Mouse (Mus musculus): ENCODE data around the gene 1110002E22Rik.

The 1110002E22Rik gene

GRCm38 (mm10) chr3:138063731-138064329, 1.0 kb upstream of the 1110002E22Rik start:
- no peak for DNase-seq (ENCODE audit: low read depth in 1 of 2, low spot score in 2 of 2)

GRCm38 (mm10) chr3:138065930-138066329, 1.1 kb downstream of the 1110002E22Rik start:
- DNase-seq (ENCODE audit: low read depth in 1 of 2, low spot score in 2 of 2): no peak

DNA sequence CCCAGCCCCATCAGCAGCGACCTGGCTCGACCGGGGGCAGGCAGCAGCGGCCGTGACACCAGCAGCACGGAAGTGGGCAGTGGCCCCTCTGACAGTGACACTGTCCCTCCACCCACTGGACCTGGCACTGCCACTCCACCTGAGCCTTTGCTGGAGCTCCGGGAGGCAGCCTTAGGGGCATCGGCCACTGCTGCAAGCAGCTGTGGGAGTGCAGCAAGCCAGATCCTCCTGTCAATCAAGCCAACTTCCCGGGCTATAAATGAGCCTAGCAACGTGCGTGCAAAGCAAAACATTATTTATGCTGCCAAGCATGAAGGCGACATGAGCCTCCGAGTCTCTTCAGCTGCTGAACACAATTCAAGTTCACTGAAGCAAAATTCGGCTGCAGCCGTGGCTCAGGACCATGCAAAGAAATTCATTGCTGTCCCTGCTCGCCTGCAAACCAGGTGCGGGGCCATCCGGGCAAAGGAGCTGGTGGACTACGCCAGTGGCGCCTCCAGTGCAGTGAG, 1.6 kb downstream of the 1110002E22Rik start:
- no peak for DNase-seq (ENCODE audit: low read depth in 1 of 2, low spot score in 2 of 2)

GRCm38 (mm10) chr3:138067288-138067687, 2.4 kb downstream of the 1110002E22Rik start, which contains the start of gene Gm5105:
Gene Gm5105, minus strand, starts transcription at chr3:138067388.
- no peak for DNase-seq (ENCODE audit: low read depth in 1 of 2, low spot score in 2 of 2)

GRCm38 (mm10) chr3:138068103-138068502, 3.3 kb downstream of the 1110002E22Rik start:
- no peak for DNase-seq (ENCODE audit: low read depth in 1 of 2, low spot score in 2 of 2)

DNA sequence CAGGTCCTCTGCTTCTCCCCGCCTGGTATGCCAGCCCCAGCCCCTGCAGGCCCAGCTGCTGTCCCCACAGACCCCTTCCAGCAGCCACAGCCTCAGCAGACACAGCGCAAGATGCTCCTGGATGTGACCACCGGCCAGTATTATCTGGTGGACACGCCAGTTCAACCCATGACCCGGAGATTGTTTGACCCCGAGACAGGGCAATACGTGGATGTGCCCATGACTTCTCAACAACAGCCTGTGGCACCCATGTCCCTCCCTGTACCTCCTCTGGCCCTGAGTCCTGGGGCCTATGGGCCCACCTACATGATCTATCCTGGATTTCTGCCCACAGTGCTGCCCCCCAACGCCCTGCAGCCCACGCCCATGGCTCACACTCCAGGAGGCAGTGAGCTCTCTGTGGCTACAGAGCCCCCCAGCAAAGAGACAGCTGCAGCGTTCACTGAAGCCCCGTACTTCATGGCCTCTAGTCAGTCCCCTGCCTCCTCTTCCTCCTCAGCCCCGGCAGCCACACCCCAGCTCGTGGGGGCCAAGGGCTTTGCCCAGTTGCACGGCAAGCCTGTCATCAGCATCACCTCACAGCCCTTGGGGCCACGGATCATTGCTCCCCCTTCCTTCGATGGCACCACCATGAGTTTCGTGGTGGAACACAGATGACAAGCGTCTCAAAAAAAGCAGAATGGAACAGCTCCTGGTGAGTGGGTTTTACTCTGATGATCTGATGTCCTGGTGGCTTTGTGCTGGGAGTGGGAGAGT, 5.1 kb downstream of the 1110002E22Rik start:
- no peak for DNase-seq (ENCODE audit: low read depth in 1 of 2, low spot score in 2 of 2)

GRCm38 (mm10) chr3:138071004-138071403, 6.2 kb downstream of the 1110002E22Rik start:
- DNase-seq (ENCODE audit: low read depth in 1 of 2, low spot score in 2 of 2): no peak

- DNase-seq (ENCODE audit: low read depth in 1 of 2, low spot score in 2 of 2): no peak
These were observed 6.7 kb downstream of the 1110002E22Rik start for GRCm38 (mm10) chr3:138071476-138072073.

DNA sequence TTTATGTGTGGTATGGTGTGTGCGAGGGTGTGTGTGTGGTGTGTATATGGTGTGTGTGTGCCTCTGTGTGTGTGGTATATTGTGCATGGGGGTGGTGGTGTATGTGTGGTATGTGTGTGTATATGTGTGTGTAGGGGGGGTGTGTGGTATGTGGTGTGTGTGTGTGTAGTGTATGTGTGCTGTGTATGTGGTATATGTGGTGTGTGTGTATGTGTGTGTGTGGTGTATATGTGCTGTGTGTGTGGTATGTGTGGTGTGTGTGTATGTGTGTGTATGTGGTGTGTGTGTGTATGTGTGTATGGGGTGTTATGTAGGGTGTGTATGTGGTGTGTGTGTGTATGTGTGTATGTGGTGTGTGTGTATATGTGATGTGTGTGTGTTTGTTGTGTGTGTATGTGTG, 9.4 kb downstream of the 1110002E22Rik start:
- DNase-seq (ENCODE audit: low read depth in 1 of 2, low spot score in 2 of 2): no peak

- DNase-seq (ENCODE audit: low read depth in 1 of 2, low spot score in 2 of 2): no peak
These were observed 10.4 kb downstream of the 1110002E22Rik start for GRCm38 (mm10) chr3:138075209-138075608.

DNA sequence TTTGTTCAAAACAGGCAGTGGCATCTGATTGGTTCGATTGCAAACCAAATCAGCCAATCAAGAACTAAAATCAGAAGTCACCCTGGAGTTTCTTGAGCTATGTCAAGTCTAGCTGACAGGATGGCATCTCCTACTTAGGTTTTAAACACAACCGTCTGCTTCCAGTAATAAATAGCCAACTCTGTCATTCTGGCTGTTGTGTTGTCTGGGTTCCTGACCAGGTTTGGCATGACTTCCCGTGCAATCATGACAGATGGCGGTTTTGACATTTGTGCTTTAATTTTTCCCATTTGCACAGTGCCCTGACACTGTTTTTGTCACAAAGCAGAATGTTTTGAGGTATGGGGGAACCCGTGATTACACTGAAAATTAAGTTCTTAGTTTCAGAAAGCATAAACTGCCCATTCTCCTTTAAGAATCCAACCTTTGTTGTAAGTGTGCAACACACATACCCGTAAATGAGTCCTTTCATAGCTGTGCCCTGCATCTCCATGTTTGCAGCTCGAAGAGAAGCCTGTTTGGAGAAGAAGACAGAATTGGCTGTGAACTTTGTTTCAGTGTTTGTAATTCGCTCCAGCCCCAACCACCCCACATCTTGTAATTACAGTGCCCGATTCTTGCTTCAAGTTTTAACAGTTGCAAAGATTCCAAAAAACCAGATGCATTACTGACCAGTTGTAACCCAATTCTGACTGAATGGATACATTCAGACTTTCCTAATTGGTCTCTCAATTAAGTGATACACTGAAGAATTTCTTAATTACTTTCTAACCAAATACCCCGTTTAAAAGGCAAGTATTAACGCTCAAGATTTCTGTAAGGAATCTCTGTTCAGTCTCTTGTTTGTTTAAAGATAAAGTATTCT, 12.9 kb downstream of the 1110002E22Rik start:
- no peak for DNase-seq (ENCODE audit: low read depth in 1 of 2, low spot score in 2 of 2)

DNA sequence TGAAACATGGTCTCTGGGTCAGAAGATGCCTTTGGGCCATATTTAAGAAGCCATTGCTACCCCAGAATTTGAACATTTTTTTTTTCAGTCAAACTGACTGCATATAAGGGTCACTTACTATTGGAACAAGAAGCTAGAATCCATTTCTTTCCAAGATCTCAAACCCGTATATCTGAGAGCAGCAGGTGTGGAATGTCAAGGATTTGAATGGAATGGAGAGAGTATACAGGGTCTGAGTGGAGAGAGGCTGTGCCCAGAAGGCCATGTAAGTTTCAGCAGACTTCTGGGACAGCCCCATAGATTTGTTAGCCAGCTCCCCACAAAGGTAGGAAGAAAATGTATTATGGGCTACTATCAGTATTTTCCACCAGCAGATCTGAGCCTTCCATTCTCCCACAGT, 13.8 kb downstream of the 1110002E22Rik start:
- no peak for DNase-seq (ENCODE audit: low read depth in 1 of 2, low spot score in 2 of 2)

GRCm38 (mm10) chr3:138083073-138083637, 18.3 kb downstream of the 1110002E22Rik start:
- no peak for DNase-seq (ENCODE audit: low read depth in 1 of 2, low spot score in 2 of 2)

DNA sequence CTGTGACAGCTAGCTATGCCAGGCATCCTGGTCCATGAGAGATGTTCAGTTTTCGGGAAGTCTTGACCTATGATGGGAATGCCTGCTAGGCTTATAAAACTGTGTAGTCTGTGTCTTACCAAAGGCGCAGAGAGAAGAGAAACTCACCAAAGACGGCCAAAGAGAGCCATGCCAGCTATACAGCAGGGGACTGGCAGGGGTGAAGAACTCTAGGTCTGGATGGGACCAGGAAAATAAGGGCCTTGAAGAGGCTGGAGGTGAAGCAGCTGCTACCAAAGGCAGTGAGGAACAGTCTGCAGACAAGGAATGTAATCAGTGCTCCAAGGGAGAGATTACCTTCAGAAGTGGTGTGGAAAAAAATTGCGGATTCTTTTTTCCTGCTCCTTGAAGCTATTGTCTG, 19.0 kb downstream of the 1110002E22Rik start:
- DNase-seq (ENCODE audit: low read depth in 1 of 2, low spot score in 2 of 2): no peak

DNA sequence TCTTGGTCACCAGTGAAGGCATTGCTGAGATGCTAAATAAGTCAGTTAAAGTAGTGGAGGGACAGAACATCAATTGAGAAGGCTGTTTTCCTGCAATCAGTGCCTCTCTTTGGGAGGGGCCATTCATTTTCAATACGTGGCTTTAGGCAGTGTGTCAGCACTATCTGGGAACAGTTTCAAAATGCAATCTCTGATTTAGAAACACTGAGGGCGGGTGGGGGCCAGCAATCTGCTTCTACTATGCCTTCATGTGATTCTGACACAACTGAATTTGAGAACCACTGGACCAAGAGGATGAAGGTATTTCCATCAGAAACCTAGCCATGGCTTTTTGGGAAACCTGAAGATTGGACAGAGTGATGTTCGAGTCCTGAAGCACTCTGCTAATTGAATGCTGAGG, 30.4 kb downstream of the 1110002E22Rik start:
- DNase-seq (ENCODE audit: low read depth in 1 of 2, low spot score in 2 of 2): no peak

DNA sequence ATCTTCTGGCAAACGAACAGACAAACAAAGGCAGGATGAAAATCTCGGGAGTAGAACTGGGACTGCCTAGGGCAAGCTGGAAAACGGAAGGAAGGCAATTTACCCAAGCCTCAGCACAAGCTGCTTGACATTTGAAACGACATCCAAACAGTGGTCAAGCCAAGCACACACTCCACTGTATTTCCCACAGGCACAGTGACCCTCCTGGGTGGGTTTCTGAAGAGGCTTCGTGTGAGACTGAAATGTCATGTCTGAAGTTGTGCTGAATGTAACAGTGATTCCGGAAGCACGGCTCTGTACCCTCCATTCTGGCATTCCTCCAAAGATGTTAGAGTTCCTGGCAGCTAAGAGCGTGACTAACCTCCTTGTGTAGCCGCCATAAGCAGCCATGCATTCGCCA, 30.9 kb downstream of the 1110002E22Rik start:
- DNase-seq (ENCODE audit: low read depth in 1 of 2, low spot score in 2 of 2): no peak

- DNase-seq (ENCODE audit: low read depth in 1 of 2, low spot score in 2 of 2): no peak
These were observed 31.6 kb downstream of the 1110002E22Rik start for GRCm38 (mm10) chr3:138096263-138097028.

GRCm38 (mm10) chr3:138097718-138098117, 32.9 kb downstream of the 1110002E22Rik start:
- no peak for DNase-seq (ENCODE audit: low read depth in 1 of 2, low spot score in 2 of 2)

GRCm38 (mm10) chr3:138101936-138102335, 37.1 kb downstream of the 1110002E22Rik start:
- no peak for DNase-seq (ENCODE audit: low read depth in 1 of 2, low spot score in 2 of 2)

GRCm38 (mm10) chr3:138103690-138104089, 38.8 kb downstream of the 1110002E22Rik start:
- DNase-seq (ENCODE audit: low read depth in 1 of 2, low spot score in 2 of 2): no peak
